Mouse (Mus musculus) cerebellum, postnatal 4 days (tissue): ENCODE measurements around the gene Zfhx3.
A peak's percentile ranks its signal among the peaks of the same experiment; 100 is the strongest.

Source experiments
- DNase-seq, 2 experiments: peaks; one replicate each; pipeline ENCODE4 v3.0.0; 2022; ENCODE audit warnings: low spot score in 2 of 2, mixed read lengths in 1 of 2

Zfhx3 gene

GRCm38 (mm10) chr8:108714636-108715415 is 772.4 kb downstream of the Zfhx3 start:
- DNase-seq: no peak

GRCm38 (mm10) chr8:108715416-108715948 is 773.0 kb downstream of the Zfhx3 start:
- DNase-seq: no peak

GRCm38 (mm10) chr8:108716291-108716811 is 773.9 kb downstream of the Zfhx3 start:
- no peak for DNase-seq

- DNase-seq: no peak
These were observed 775.1 kb downstream of the Zfhx3 start for GRCm38 (mm10) chr8:108717545-108717944.

GRCm38 (mm10) chr8:108718031-108718430 is 775.6 kb downstream of the Zfhx3 start:
- DNase-seq: no peak

GRCm38 (mm10) chr8:108720840-108721239 is 778.4 kb downstream of the Zfhx3 start:
- DNase-seq: no peak

GRCm38 (mm10) chr8:108722671-108723513 is 780.4 kb downstream of the Zfhx3 start:
- DNase-seq: peak in 1 of 2 experiments; percentile 78

GRCm38 (mm10) chr8:108723636-108724035 is 781.2 kb downstream of the Zfhx3 start:
- no peak for DNase-seq

- no peak for DNase-seq
These were observed 782.5 kb downstream of the Zfhx3 start for GRCm38 (mm10) chr8:108724818-108725506.

GRCm38 (mm10) chr8:108725631-108726030 is 783.2 kb downstream of the Zfhx3 start:
- DNase-seq: no peak

GRCm38 (mm10) chr8:108726541-108727241 is 784.2 kb downstream of the Zfhx3 start:
- no peak for DNase-seq

- no peak for DNase-seq
These were observed 786.7 kb downstream of the Zfhx3 start for GRCm38 (mm10) chr8:108729169-108729568.

- no peak for DNase-seq
These were observed 787.4 kb downstream of the Zfhx3 start for GRCm38 (mm10) chr8:108729667-108730329.

GRCm38 (mm10) chr8:108730907-108731440 is 788.5 kb downstream of the Zfhx3 start:
- DNase-seq: no peak

GRCm38 (mm10) chr8:108732500-108732899 is 790.1 kb downstream of the Zfhx3 start:
- DNase-seq: no peak

GRCm38 (mm10) chr8:108733385-108733784 is 790.9 kb downstream of the Zfhx3 start:
- no peak for DNase-seq

- DNase-seq: no peak
These were observed 794.0 kb downstream of the Zfhx3 start for GRCm38 (mm10) chr8:108736442-108736841.

GRCm38 (mm10) chr8:108738179-108738578 is 795.7 kb downstream of the Zfhx3 start:
- DNase-seq: no peak

- DNase-seq: no peak
These were observed 797.1 kb downstream of the Zfhx3 start for GRCm38 (mm10) chr8:108739517-108739916.

- no peak for DNase-seq
These were observed 798.0 kb downstream of the Zfhx3 start for GRCm38 (mm10) chr8:108740443-108740842.
